Mouse (Mus musculus) neural tube, embryonic 11.5 days (tissue): ENCODE data around the gene Nxt1. TPM values are rescaled to one million over a fixed set of nuclear protein-coding genes. Genes with fewer than 3 reads are reported as not detected.

Experiments
- ATAC-seq: fragments of 200-750 bp; cut with Nextera tagmentation; 2 replicates; pipeline ENCODE4 v1.8.0; 2017; ENCODE audit warnings: moderate number of reproducible peaks, mild to moderate bottlenecking, moderate TSS enrichment, moderate library complexity; ENCODE audit not compliant: insufficient read depth, low FRiP score, low TSS enrichment
- DNase-seq: peaks from one replicate; pipeline ENCODE4 v3.0.0-alpha.2; 2015; ENCODE audit warnings: low spot score
- H3K27ac ChIP-seq: fragments of 300-500 bp; sonication (generic); 2 replicates; pipeline ENCODE4 v1.5.1; 2014; ENCODE audit warnings: low read depth, mild to moderate bottlenecking, low read length
- H3K27me3 ChIP-seq: fragments of 300-500 bp; sonication (generic); 2 replicates; pipeline ENCODE4 v1.6.1; 2014; ENCODE audit warnings: mild to moderate bottlenecking, low read length, mixed read lengths; ENCODE audit not compliant: control insufficient read depth, insufficient read depth
- H3K36me3 ChIP-seq: fragments of 300-500 bp; sonication (generic); 2 replicates; pipeline ENCODE4 v1.6.1; 2014; ENCODE audit warnings: mild to moderate bottlenecking, low read length, moderate library complexity, mixed read lengths; ENCODE audit not compliant: control insufficient read depth, insufficient read depth
- H3K4me1 ChIP-seq: fragments of 300-500 bp; sonication (generic); 2 replicates; pipeline ENCODE4 v1.6.1; 2014; ENCODE audit warnings: low read length, mixed read lengths; ENCODE audit not compliant: control insufficient read depth, insufficient read depth
- H3K4me2 ChIP-seq: fragments of 300-500 bp; sonication (generic); 2 replicates; pipeline ENCODE4 v1.6.1; 2014; ENCODE audit warnings: low read depth, mild to moderate bottlenecking, moderate library complexity
- H3K4me3 ChIP-seq: fragments of 300-500 bp; sonication (generic); 2 replicates; pipeline ENCODE4 v1.5.1; 2014; ENCODE audit warnings: low read depth, low read length
- H3K9ac ChIP-seq: fragments of 300-500 bp; sonication (generic); 2 replicates; pipeline ENCODE4 v1.6.1; 2014; ENCODE audit warnings: mild to moderate bottlenecking, low read length
- H3K9me3 ChIP-seq: fragments of 300-500 bp; sonication (generic); 2 replicates; pipeline ENCODE4 v1.6.1; 2016; ENCODE audit warnings: low read length; ENCODE audit not compliant: control insufficient read depth
- WGBS: fragments of 180-500 bp; shearing (Covaris S2); extraction: QIAGEN DNeasy Blood & Tissue Kit; methylation state at CpG from one replicate; pipeline ENCODE4 v1.1.7; 2014; 5-methylcytosine and 5-hydroxymethylcytosine counted together
- polyA plus RNA-seq: library from polyadenylated mRNA; unstranded; fragments of >200 nt; fragmentation: Nextera tagmentation; extraction: Ambion mirVana; gene quantifications from 2 replicates; pipeline ENCODE4 v1.2.1, GENCODE M21; 2014

The Nxt1 gene
- 101 and 105 TPM in 2 replicates for polyA plus RNA-seq

- H3K9ac ChIP-seq, result peak within 1 kb of the TSS; percentile 75
- peak within 1 kb of the TSS; percentile 74 for H3K4me2 ChIP-seq
- H3K27me3 ChIP-seq, result no peaks in the 10 kb centered on the region
- WGBS, result under 1% methylated on average over 58 of the region's 58 CpGs
- peaks cover 4% of the 10 kb centered on the region for H3K4me1 ChIP-seq
- ATAC-seq (peak; percentile 99), DNase-seq (peak; percentile 97)
- no peaks in the 10 kb centered on the region for H3K9me3 ChIP-seq
- no peak within 1 kb of the TSS for H3K27ac ChIP-seq
- H3K36me3 ChIP-seq, result no peaks in the 10 kb centered on the region; the same call in none of the 2 replicates
- H3K4me3 ChIP-seq, result peak within 1 kb of the TSS; percentile 66
These were observed at the start of gene Nxt1 for GRCm38 (mm10) chr2:148672199-148673096. Gene Nxt1 (plus strand): TSS chr2:148672601.

- 87% methylated on average over 2 of the region's 2 CpGs for WGBS
- Histone ChIP-seq H3K9me3 (no peaks in the 10 kb centered on the region), H3K4me1 (no peaks in the 10 kb centered on the region), H3K27me3 (no peaks in the 10 kb centered on the region), H3K27ac (no peak overlapping the region), H3K36me3 (no peaks in the 10 kb centered on the region), H3K4me3 (no peak overlapping the region), H3K4me2 (no peak overlapping the region), H3K9ac (no peak overlapping the region)
- ATAC-seq (no peak), DNase-seq (no peak)
These were observed 49.3 kb upstream of the Nxt1 start for GRCm38 (mm10) chr2:148623067-148623466.

GRCm38 (mm10) chr2:148624484-148624883 is 47.9 kb upstream of the Nxt1 start:
- Histone ChIP-seq H3K4me2 (no peak overlapping the region), H3K27me3 (no peaks in the 10 kb centered on the region), H3K9ac (no peak overlapping the region), H3K9me3 (no peaks in the 10 kb centered on the region), H3K4me1 (no peaks in the 10 kb centered on the region), H3K27ac (no peak overlapping the region), H3K36me3 (no peaks in the 10 kb centered on the region), H3K4me3 (no peak overlapping the region)
- 92% methylated on average over 3 of the region's 3 CpGs for WGBS
- DNase-seq (no peak), ATAC-seq (no peak)

GRCm38 (mm10) chr2:148627011-148627471 is 45.4 kb upstream of the Nxt1 start:
- H3K9ac ChIP-seq, result no peak overlapping the region
- H3K9me3 ChIP-seq, result no peaks in the 10 kb centered on the region
- H3K4me1 ChIP-seq, result no peaks in the 10 kb centered on the region
- no peak overlapping the region for H3K4me2 ChIP-seq
- WGBS, result 76% methylated on average over 3 of the region's 3 CpGs
- ATAC-seq (no peak), DNase-seq (no peak)
- H3K27me3 ChIP-seq, result no peaks in the 10 kb centered on the region
- H3K36me3 ChIP-seq, result no peaks in the 10 kb centered on the region
- H3K27ac ChIP-seq, result no peak overlapping the region
- H3K4me3 ChIP-seq, result no peak overlapping the region

GRCm38 (mm10) chr2:148631011-148631410 is 41.4 kb upstream of the Nxt1 start:
- Histone ChIP-seq H3K27ac (no peak overlapping the region), H3K4me3 (no peak overlapping the region), H3K4me2 (no peak overlapping the region), H3K4me1 (no peaks in the 10 kb centered on the region), H3K36me3 (no peaks in the 10 kb centered on the region), H3K9ac (no peak overlapping the region), H3K9me3 (no peaks in the 10 kb centered on the region), H3K27me3 (no peaks in the 10 kb centered on the region)
- DNase-seq (no peak), ATAC-seq (no peak)
- whole genome bisulfite sequencing, result 91% methylated on average over 2 of the region's 2 CpGs

GRCm38 (mm10) chr2:148631602-148632001 is 40.8 kb upstream of the Nxt1 start:
- H3K4me3 ChIP-seq, result no peak overlapping the region
- H3K9me3 ChIP-seq, result no peaks in the 10 kb centered on the region
- H3K36me3 ChIP-seq, result no peaks in the 10 kb centered on the region
- H3K27me3 ChIP-seq, result no peaks in the 10 kb centered on the region
- no peaks in the 10 kb centered on the region for H3K4me1 ChIP-seq
- 95% methylated on average over 3 of the region's 3 CpGs for WGBS
- ATAC-seq (no peak), DNase-seq (no peak)
- no peak overlapping the region for H3K27ac ChIP-seq
- H3K9ac ChIP-seq, result no peak overlapping the region
- no peak overlapping the region for H3K4me2 ChIP-seq

GRCm38 (mm10) chr2:148634466-148634865 is 37.9 kb upstream of the Nxt1 start:
- no peak overlapping the region for H3K4me2 ChIP-seq
- H3K27ac ChIP-seq, result no peak overlapping the region
- no peaks in the 10 kb centered on the region for H3K36me3 ChIP-seq
- no peaks in the 10 kb centered on the region for H3K4me1 ChIP-seq
- no peak overlapping the region for H3K4me3 ChIP-seq
- no peaks in the 10 kb centered on the region for H3K27me3 ChIP-seq
- no peak for DNase-seq
- no peak overlapping the region for H3K9ac ChIP-seq
- no peak for ATAC-seq
- 89% methylated on average over 4 of the region's 4 CpGs for WGBS
- no peaks in the 10 kb centered on the region for H3K9me3 ChIP-seq

- WGBS, result 60% methylated on average over 1 of the region's 1 CpGs
- no peak overlapping the region for H3K4me2 ChIP-seq
- ATAC-seq (no peak), DNase-seq (no peak)
- no peaks in the 10 kb centered on the region for H3K9me3 ChIP-seq
- no peak overlapping the region for H3K9ac ChIP-seq
- no peak overlapping the region for H3K4me3 ChIP-seq
- no peak overlapping the region for H3K27ac ChIP-seq
- H3K4me1 ChIP-seq, result no peaks in the 10 kb centered on the region
- no peaks in the 10 kb centered on the region for H3K36me3 ChIP-seq
- no peaks in the 10 kb centered on the region for H3K27me3 ChIP-seq
These were observed 29.6 kb upstream of the Nxt1 start for GRCm38 (mm10) chr2:148642610-148643370.
